Mouse (Mus musculus) liver, embryonic 11.5 days (tissue): ENCODE data around the gene Nav2. TPM values are rescaled to one million over a fixed set of nuclear protein-coding genes. Genes with fewer than 3 reads are reported as not detected.

ENCODE experiments used
- polyA plus RNA-seq: library from polyadenylated mRNA; unstranded; fragments of >200 nt; fragmentation: Nextera tagmentation; extraction: Ambion mirVana; gene quantifications from 2 replicates; pipeline ENCODE4 v1.2.1, GENCODE M21; 2014

The Nav2 gene
- polyA plus RNA-seq, 1 experiment from 2014 or later, result 6.2 TPM

Other genes starting within 250 kb of the Nav2 start
- gene Zdhhc13, start 119.7 kb upstream of the Nav2 start, polyA plus RNA-seq, result 32.1 and 34.3 TPM in 2 replicates
- gene Csrp3, start 60.7 kb upstream of the Nav2 start, polyA plus RNA-seq, result 5.1 and 14.4 TPM in 2 replicates
- gene E2f8, start 27.1 kb upstream of the Nav2 start, polyA plus RNA-seq, result 37.2 and 37.8 TPM in 2 replicates